Mouse (Mus musculus): ENCODE measurements around the gene Evi5l. TPM values are rescaled to one million over a fixed set of nuclear protein-coding genes. Genes with fewer than 3 reads are reported as not detected.

Evi5l gene
- polyA plus RNA-seq, 1 experiment from 2014 or later = 11.8 TPM

Other genes with a start within 250 kb of the Evi5l start
- gene Cd209b, start 239.7 kb upstream of the Evi5l start, polyA plus RNA-seq (2014; fragmentation: Nextera tagmentation; extraction: Ambion mirVana) = not detected in 2 replicates
- gene Cd209c, start 211.8 kb upstream of the Evi5l start, polyA plus RNA-seq (2014; fragmentation: Nextera tagmentation; extraction: Ambion mirVana) = 0.46 and 0.59 TPM in 2 replicates
- gene Cd209f, start 60.7 kb upstream of the Evi5l start, polyA plus RNA-seq (2014; fragmentation: Nextera tagmentation; extraction: Ambion mirVana) = not detected in 2 replicates
- gene Cd209g, start 32.5 kb upstream of the Evi5l start, polyA plus RNA-seq (2014; fragmentation: Nextera tagmentation; extraction: Ambion mirVana) = not detected in 2 replicates
- gene Prr36, start 50.9 kb downstream of the Evi5l start, polyA plus RNA-seq (2014; fragmentation: Nextera tagmentation; extraction: Ambion mirVana) = 0.19 and 0.47 TPM in 2 replicates
- gene Lrrc8e, start 60.3 kb downstream of the Evi5l start, polyA plus RNA-seq (2014; fragmentation: Nextera tagmentation; extraction: Ambion mirVana) = not detected in 2 replicates
- 14.9 and 16.9 TPM in 2 replicates for gene Map2k7, start 72.2 kb downstream of the Evi5l start, polyA plus RNA-seq (2014; fragmentation: Nextera tagmentation; extraction: Ambion mirVana)
- 0.22 and 0.53 TPM in 2 replicates for gene Gm49320, start 72.3 kb downstream of the Evi5l start, polyA plus RNA-seq (2014; fragmentation: Nextera tagmentation; extraction: Ambion mirVana)
- gene Tgfbr3l, start 81.6 kb downstream of the Evi5l start, polyA plus RNA-seq (2014; fragmentation: Nextera tagmentation; extraction: Ambion mirVana) = 2.5 and 2.6 TPM in 2 replicates
- gene Snapc2, start 86.5 kb downstream of the Evi5l start, polyA plus RNA-seq (2014; fragmentation: Nextera tagmentation; extraction: Ambion mirVana) = 39.8 and 46.2 TPM in 2 replicates
- 20.9 and 29.4 TPM in 2 replicates for gene Ctxn1, start 92.7 kb downstream of the Evi5l start, polyA plus RNA-seq (2014; fragmentation: Nextera tagmentation; extraction: Ambion mirVana)
- 77.6 and 85.0 TPM in 2 replicates for gene Timm44, start 109.3 kb downstream of the Evi5l start, polyA plus RNA-seq (2014; fragmentation: Nextera tagmentation; extraction: Ambion mirVana)
- 9.6 and 9.9 TPM in 2 replicates for gene Ccl25, start 158.6 kb downstream of the Evi5l start, polyA plus RNA-seq (2014; fragmentation: Nextera tagmentation; extraction: Ambion mirVana)
- 173 and 174 TPM in 2 replicates for gene Elavl1, start 158.8 kb downstream of the Evi5l start, polyA plus RNA-seq (2014; fragmentation: Nextera tagmentation; extraction: Ambion mirVana)